Mouse (Mus musculus) natural killer cell, adult 2 months (primary cell): Measurements from ENCODE around the gene Zdhhc8.

Source experiments
- DNase-seq, 2 experiments: peaks; one replicate each; pipeline ENCODE4 v3.0.0; 2022; ENCODE audit warnings: low spot score in 2 of 2

Gene Zdhhc8

DNA sequence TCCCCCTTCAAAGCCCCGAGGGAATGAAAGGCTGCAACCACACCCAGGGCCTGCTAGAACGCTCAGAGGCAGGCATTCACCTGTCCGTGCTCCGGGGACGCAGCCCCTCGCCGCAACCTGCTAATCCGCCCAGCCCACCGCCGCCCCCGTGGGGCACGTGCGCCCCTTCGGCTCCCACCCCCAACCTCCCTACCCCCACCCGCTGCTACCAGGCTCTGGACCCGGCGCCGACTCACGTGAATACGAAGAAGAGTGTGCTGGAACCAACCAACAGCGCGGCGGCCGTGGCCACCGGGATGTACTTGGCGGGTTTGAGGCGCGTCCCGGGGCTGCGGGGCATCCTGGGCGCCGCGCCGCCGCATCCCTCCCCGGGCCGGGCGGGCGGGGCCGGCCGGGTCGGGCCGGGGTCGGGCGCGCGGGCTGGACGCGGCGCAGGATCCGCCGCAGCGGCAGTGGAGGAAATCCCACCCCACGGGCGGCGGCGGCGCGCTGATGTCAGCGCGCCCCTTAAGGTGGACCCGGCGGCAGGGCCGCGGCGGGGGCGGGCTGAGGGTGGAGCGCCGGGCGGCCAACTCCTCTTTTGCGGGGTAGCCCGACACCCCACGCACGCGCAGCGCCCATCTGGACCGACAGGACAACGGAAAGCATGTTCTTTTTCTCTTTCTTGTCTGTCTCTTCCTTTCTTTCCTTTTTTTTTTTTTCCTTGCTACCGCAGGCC is at the start of gene Zdhhc8:
TSS of gene Zdhhc8 (minus strand) at position 466 of the 718 bp plus-strand sequence.
- DNase-seq: peak in 1 of 2 experiments; percentile 21

DNA sequence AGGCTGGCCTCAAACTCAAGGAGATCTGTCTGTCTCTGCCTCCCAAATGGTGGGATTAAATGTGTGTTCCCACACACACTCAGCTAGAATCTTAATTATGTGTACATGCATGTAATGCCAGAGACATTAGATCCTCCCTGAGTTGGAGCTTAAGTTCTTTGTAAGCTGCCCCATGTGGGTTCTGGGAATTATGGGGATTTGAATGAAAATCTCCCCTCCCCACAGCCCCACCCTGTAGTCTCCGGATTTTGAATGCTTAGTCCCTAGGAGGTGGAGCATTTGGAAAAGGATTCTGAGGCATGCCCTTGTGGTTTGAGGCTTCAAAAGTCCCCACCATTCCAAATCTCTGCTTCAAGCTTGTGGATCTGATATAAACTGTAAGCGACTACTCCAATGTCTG is 40.2 kb upstream of the Zdhhc8 start:
- DNase-seq: no peak

DNA sequence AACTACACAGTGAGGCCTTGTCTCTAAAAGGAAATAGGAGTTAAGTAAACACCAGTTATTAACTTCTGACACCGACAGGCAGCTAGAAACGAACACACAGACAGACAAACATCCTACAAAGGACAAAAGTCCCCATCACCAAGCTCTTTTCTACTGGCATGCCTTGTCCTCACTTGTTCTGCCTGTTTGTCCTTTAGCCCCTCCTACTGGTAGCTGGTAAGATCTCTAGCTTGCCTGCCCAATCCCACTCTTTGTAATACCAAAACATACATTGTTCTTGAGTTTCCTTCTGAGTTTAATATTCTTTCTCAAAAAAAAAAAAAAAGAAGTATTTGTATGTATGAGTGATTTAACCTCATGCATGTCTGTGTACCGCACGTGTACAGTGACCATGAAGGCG is 33.2 kb upstream of the Zdhhc8 start:
- DNase-seq: peak in 1 of 2 experiments; percentile 15

DNA sequence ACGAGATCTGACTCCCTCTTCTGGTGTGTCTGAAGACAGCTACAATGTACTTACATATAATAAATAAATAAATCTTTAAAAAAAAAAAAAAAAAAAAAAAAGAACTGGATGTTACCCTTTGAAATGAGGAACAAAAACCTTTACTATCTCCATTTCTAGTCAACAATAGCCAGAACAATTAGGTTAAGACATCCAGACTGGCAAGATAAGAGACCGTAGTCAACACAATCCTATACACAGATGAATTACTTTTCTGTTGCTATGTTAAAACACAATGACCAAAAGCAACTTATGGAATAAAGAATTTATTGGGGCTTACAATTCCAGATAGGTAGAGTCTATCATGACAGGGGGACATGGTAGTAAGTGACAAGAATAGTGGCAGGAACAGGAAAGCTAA is 30.1 kb upstream of the Zdhhc8 start:
- DNase-seq: no peak

DNA sequence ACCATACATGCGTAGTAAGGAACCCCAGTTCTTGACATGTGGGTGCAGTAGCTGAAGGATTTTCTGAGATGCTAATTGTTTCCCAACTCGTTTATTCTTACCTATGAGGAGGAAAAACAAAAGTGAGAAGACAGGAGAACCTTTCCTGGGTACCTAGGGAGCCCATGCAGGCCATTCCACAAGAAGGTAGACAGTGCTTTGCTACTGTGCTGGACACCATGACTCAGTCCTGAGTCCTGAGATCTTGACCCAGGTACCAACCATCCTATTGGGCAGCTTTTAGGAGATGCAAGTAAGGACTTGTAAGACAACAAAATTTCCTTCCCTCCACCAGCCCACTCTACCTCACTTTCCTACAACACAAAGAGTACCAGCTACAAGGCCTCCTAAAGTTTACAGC is 23.3 kb upstream of the Zdhhc8 start, which contains the start of gene Gm49776:
TSS of gene Gm49776 (minus strand) at position 101 of the 400 bp plus-strand sequence.
- DNase-seq: no peak

DNA sequence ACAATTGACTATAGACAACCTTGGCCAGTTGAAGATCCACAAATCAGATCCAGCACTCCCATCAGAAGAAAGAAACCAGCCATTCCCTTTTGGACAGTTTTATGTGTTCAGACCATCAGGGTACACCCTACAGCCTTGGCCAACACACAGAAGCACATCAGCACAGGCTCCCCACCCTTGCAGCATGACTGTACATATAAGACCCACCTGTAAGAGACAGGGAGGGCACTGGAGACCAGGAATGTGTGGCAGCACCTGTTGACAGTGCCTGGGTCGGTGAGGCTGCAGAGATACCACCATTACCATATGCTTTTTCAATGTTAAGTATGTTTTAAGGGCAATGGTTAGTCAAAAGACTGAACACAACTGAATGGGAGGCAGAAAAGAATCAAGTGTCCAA is 18.9 kb upstream of the Zdhhc8 start:
- DNase-seq: no peak

DNA sequence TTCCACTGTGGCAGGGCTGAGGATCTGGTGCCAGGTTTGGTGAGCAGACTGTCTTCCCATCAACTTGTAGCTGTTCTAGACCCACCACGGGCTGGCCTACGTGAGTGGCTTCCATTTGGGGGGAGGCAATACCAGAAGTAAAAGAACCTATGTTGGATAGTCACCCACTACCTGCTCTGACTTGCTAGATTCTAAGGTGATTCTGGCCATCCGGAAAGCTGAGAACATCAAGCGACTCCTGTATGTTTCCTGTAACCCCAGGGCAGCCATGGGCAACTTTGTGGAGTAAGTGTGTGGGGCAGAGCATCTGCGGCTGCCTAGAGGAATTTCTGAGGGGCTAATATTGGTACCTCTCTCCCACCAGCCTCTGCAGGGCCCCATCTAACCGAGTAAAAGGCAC is 17.8 kb upstream of the Zdhhc8 start:
- DNase-seq: no peak

DNA sequence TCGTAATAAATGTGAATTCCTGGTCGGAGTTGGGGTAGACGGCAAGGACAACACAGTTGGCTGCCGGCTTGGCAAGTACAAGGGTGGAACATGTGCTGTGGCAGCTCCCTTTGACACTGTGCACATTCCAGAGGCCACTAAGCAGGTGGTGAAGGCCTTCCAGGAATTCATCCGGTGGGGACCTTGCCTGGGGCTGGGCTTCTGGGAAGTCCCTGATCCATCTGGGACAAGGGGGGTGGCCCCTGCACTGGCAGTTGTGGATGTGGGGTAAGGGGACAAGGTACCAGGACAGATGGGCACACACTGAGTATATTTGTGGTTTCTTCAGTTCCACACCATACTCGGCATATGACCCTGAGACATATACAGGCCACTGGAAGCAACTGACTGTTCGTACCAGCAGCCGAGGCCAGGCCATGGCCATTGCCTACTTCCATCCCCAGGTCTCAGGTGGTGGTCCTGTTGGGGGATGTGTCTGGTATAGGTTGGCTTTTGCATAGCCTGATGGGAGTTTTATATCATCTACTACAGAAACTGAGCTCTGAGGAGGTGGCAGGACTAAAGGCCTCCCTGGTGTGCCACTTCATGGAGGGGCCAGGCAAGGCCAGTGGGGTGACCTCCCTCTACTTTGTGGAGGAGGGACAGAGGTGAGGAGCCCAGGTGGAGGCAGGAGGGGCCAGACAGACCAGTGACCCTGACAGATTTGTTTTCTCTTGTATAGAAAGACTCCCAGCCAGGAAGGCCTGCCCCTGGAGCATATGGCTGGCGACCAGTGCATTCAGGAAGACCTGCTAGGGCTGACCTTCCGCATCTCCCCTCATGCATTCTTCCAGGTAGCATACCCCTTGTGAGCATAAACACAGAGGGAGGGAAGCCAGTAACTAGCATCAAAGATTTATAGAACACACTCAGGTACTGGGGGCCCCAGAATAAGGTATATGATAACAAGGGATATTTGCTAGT is 16.2 kb upstream of the Zdhhc8 start:
- no peak for DNase-seq

DNA sequence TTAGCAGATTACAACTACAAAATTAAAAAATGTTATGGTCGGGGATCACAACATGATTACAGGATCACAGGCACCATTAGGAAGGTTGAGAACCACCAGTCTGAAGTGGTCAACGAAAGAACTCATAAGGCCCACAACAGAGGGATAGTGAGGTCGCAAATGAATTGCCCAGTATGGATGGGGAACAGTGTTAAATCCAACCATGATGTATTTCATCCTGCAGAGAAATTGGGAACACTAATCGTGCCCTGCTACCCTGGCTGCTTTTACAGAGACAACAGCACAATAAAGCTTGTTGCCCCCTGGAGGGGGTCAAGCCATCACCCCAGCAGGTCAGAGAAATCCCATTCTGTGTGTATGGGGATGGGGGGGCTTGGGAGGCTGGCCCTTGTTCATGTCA is 15.3 kb upstream of the Zdhhc8 start:
- DNase-seq: no peak

DNA sequence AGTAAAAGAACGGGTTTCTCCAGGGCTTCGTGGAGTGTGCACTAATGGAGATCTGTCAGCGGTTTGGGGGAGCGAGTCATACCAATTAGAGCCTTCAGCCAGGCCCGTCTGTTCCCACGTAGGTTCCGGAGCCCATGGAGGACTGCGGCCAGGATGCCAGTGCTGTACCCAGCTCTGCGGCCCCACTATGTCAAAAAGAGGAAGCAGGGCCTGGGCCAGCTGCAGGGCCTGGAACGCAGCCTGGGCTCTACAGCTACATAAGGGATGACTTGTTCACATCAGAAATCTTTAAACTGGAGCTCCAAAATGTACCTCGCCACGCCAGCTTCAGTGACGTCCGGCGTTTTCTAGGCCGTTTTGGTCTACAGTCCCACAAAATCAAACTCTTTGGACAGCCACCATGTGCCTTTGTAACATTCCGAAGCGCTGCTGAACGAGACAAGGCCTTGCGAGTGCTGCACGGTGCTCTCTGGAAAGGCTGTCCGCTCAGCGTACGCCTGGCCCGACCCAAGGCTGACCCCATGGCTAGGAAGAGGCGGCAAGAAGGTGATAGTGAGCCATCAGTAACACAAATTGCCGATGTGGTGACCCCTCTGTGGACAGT is 14.5 kb upstream of the Zdhhc8 start:
- peak; percentile 19 to 66 for DNase-seq

DNA sequence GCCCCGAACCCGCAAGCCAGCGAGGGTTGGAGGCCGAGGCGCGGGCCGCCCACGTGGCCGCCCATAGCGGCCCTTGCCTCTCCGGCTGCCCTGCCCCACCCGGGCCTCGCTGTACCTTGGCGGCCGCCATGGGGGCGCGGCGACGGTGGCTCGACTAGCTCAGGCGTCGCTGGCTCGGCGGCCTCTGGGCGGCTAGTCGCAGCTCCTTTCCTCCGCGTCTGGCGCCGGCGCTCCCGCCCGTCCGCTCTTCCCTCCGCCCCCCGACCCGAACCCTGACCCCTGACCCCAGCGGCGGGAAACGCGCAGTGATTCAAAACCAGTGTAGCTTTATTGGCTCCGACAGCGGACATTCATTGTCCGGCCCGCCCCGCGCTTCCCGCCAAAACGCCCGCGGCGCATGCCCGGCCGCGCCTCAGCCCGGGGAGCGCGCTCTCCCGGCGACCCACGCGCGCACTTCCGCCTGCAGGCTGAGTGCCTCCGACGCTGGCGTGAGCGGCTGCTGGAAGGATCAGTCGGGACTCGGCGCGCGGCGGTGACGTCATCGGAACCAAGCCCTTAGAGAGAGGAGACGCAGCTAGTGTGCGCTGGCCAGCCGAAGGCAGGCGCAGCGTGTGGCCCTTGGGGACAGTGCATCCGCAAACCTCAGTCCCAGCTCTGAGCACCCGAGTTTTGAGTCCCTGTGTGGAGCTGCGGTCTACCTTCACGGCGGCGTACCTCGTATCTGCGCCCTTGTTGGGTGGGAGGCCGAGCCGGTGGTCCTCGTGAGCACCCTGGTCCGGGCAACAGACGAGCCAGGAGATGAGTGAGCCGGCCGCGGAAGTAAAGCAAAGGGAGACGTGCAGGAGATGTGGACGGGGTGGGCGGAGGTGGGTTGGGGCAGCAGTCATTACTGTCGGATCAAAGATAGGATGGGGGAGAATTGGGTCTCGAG is 13.8 kb upstream of the Zdhhc8 start, which contains the start of the genes Trmt2a and Ranbp1:
TSS of gene Trmt2a (plus strand) at position 247 of the 931 bp plus-strand sequence.
TSS of gene Ranbp1 (minus strand) at position 300 of the 931 bp plus-strand sequence.
- DNase-seq: peak; percentile 97 to 98

DNA sequence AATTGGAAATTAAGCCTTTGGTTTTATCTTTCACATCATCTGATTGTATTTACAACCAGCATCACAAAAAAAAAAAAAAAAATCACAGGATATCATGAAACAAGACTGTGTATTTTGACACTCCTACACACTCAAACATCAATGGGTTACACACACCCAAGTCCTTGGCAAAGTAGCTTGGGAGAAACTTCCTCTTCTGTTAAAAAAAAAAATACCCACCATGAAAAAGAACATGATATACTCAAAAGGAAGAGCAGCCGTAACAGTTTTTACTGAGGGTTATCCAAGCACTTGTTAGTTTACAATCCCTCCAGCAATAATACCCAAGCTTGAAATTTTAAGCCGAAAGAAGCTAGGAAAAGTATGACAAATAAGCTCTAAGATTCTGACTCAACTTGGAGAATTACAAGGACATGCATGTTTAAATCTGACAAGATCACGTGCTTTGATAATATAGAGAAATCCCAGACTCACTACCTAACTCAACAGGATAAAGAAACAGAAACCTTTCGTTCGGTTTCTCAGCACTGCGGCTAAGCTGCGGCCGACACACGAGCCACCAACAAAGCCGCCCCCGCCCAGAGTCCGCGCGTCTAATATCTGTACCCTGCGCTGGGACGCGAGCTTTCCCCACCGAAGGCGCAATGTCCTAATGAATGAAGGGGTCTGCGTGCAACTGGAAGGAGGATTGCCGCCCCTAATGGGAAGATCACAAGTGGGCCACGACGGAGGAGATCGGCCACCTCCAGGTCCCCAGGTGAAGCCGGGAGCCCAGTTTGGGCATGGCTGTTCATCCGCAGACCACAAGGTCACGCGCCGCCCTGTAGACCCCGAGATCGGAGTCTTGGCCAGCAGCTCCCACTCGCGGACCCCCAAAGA is 12.8 kb upstream of the Zdhhc8 start:
- peak in 1 of 2 experiments; percentile 32 for DNase-seq

DNA sequence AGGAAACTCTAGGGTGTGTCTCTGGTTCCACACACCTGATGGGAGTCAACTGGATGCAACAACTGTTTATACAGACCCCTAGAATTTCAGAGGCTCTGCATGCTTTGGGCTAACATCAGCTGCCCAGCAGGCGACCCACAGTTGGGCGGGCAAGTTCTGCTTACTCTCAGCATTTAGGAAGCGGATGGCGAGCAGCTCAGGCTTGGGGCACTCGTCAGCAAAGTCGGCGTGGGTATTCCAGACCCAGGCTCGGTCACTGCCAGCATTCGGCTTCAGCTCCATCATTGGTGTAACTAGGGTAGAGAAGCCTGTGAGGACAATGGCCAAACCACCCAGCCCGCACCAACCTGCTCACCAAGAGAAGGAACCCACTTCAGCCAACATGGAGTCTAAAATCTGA is 6.6 kb upstream of the Zdhhc8 start:
- DNase-seq: no peak

DNA sequence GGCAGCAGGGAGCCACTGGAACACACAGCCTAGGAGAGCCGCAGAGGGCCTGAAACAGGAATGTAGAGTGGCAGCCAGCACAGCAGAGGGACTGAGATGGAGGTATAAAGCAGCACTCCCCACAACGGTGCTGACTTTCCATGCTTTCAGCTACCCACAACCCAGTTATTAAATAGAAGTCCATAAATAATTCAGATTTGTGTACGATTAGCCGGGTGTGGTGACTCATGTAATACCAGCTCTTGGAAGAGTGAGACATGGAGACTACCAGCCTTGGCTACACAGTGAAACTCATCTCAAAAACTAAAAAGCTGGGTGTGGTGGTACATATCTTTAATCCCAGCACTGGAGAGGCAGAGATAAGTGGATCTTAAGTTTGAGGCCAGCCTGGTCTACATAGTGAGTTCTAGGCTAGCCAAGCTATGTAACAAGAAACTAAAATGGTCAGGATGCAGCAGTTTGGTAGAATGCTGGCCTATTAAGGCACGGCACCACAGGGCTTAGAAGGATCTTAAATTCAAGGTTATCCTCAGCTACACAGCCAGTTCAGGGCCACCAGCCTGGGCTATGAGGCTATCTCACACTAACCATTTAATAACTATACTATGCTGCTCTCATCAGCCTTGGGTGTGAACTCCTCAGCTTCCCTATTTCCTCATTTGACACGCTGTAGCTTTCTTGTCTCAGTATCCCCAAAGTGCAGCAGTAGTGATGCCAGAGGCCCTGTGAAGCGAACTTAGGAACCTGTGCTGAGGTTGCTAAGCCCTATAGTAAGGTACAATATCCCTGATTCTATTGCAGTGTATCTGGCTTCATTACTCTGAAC is 2.0 kb upstream of the Zdhhc8 start:
- no peak for DNase-seq

DNA sequence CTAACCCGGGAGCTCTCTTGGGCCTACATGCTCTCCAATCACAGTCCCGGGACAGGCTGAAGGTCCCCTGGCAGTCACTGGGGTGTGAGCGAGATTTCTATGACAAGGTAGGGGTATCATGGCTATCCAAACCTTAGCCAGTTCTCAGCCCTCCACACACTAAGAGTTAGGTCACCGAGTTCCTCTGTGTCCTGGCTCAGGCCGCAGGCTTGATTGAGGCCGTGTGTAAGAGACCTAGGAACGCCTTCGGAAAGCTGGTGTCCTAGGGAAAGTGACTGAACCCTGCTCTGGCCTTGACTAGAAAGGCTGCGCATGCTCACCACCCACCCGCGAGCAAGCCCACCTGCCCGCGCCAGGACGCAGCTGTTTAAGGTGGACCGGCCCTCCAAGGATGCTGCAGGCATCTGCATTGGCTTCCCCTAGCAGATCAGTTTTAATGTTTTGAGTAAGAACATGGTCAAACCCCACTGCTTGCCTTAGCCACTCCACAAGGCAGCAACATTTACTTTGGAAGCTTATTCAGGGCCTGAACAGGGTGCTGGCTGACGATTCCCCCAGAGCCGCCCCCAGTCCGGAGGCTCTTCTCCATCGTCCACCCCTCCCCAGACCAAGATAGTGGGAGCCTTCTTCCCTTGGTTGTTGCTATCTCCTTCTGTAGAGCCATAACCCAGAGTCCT is 591 bp upstream of the Zdhhc8 start:
- DNase-seq: no peak

DNA sequence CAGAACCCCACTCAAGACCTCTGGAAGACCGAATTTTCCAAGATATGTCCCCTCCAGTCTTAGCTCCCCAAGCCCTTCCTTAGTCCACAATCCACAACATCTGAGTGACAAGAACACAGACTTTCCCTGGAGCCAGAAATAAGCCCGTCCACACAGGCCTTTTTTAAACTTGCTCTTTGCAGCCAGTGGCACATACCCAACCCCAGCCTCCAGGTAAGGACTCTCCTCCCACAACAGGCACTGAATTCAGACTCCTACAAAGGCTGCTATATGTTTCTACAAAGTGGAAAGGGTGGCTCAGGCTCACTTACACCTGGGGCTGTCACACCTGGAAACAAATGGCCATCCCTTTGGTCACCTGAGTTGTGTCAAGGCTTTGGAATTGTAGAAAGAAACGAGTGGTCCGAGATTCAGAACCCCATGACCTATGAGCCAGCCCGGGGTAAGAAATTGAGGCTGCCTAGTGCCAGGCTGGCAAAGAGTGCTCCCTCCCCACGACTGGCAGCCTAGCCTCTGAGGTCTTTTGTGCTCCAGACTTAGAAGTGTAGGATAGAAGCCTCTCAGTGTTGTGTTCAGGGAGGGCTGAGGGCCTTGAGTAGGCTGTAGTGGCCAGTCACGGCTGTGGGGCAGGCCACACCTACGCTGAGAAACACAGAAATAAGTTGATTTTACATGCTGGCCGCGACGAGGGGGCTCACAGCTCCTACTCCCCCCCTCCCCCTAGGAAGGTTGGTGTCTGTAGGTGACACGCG is 841 bp downstream of the Zdhhc8 start:
- DNase-seq: no peak

DNA sequence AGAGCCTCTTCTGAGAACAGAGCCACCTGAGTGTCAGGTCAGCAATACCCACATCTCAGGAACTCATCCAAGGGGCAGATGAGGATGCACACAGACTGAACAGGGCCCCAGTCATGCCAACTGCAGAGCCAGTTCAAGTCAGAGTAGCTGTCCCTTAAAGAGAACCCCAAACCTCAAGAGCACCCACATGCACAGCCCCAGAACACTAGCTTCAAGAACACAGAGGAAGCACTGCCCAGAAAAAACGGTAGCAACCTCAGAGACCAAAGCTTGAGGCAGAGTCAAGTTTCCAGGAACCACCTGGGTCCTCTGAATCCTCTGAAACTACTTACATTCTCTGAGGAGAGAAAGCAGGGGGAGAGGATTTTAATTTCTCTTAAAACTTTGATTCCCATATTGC is 1.5 kb downstream of the Zdhhc8 start:
- no peak for DNase-seq

DNA sequence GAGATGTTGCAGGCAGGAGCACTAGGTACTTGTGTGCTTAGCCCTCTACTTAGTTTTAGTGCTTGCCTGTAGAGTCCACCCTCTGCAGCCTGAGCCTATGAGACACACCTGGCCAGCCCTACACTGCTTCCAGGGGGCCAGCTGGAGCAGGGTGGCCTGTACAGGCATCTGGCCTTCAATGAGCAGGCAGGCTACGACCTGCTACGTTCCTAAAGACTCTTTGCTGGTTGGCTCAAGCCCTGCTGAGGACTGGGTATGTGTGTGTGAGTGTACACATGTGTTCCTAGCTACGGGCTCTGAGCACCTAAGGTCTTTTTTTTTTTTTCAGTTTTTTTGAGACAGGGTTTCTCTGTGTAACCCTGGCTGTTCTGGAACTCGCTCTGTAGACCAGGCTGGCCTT is 3.5 kb downstream of the Zdhhc8 start:
- no peak for DNase-seq
